Mouse (Mus musculus) mesoderm, embryonic 11.5 days (tissue): ENCODE measurements around the gene Hnmt.
"Not testable (repeated sequence)": the region's sequence is repeated elsewhere in the genome, so short reads cannot be mapped to it uniquely, and the experiment has no call there.

Experiments
- DNase-seq: peaks from one replicate; pipeline ENCODE4 v3.0.0-alpha.2; 2012; ENCODE audit warnings: low read depth, low spot score

The Hnmt gene

GRCm38 (mm10) chr2:24049344-24049990 is at the start of gene Hnmt:
Gene Hnmt, minus strand, starts transcription at chr2:24049394.
- DNase-seq = no peak

GRCm38 (mm10) chr2:24096495-24096894 is 47.3 kb upstream of the Hnmt start, which contains the start of gene Tbpl2:
Gene Tbpl2, minus strand, starts transcription at chr2:24096595.
- DNase-seq = no peak

- no peak for DNase-seq
Measured at GRCm38 (mm10) chr2:24090921-24091320, 41.7 kb upstream of the Hnmt start.

- no peak for DNase-seq
Measured at GRCm38 (mm10) chr2:24050459-24050858, 1.3 kb upstream of the Hnmt start.

- peak; percentile 22 for DNase-seq
Measured at GRCm38 (mm10) chr2:24048480-24049097, 605 bp downstream of the Hnmt start.

GRCm38 (mm10) chr2:24047551-24048479 is 1.4 kb downstream of the Hnmt start:
- peak; percentile 30 for DNase-seq

GRCm38 (mm10) chr2:24042901-24043300 is 6.3 kb downstream of the Hnmt start:
- DNase-seq = no peak

GRCm38 (mm10) chr2:24040531-24040930 is 8.7 kb downstream of the Hnmt start:
- DNase-seq = no peak

- not testable (repeated sequence) for DNase-seq
Measured at GRCm38 (mm10) chr2:24019386-24019785, 29.8 kb downstream of the Hnmt start.

GRCm38 (mm10) chr2:24018966-24019365 is 30.2 kb downstream of the Hnmt start:
- DNase-seq = no peak

- no peak for DNase-seq
Measured at GRCm38 (mm10) chr2:24014957-24015356, 34.2 kb downstream of the Hnmt start.

GRCm38 (mm10) chr2:23999323-23999722 is 49.9 kb downstream of the Hnmt start:
- DNase-seq = no peak

- no peak for DNase-seq
Measured at GRCm38 (mm10) chr2:23998836-23999235, 50.4 kb downstream of the Hnmt start.

GRCm38 (mm10) chr2:23996830-23997229 is 52.4 kb downstream of the Hnmt start:
- DNase-seq = no peak

GRCm38 (mm10) chr2:23990034-23990573 is 59.1 kb downstream of the Hnmt start:
- not testable (repeated sequence) for DNase-seq

GRCm38 (mm10) chr2:23987283-23987682 is 61.9 kb downstream of the Hnmt start:
- DNase-seq = peak; percentile 17

- peak; percentile 4 for DNase-seq
Measured at GRCm38 (mm10) chr2:23983343-23983742, 65.9 kb downstream of the Hnmt start.

GRCm38 (mm10) chr2:23982860-23983259 is 66.3 kb downstream of the Hnmt start:
- DNase-seq = no peak

- DNase-seq = not testable (repeated sequence)
Measured at GRCm38 (mm10) chr2:23960659-23961274, 88.4 kb downstream of the Hnmt start.
